Mouse (Mus musculus) CH12.LX (cell line): Measurements from ENCODE around the gene Fam181b.

Source experiments
- CHD2 ChIP-seq: IDR thresholded peaks from 2 replicates; pipeline ENCODE4 v1.6.1; 2011; ENCODE audit warnings: low read length, improper control_type of control experiment
- CTCF ChIP-seq, 2 experiments: IDR thresholded peaks in 1 of 2; conservative IDR thresholded peaks in 1 of 2; 2 replicates each; pipeline ENCODE4 v1.5.1; 2011 to 2012; ENCODE audit warnings: low read depth in 2 of 2, low read length in 2 of 2, improper control_type of control experiment in 1 of 2, inconsistent platforms in 1 of 2, mild to moderate bottlenecking in 1 of 2, moderate library complexity in 1 of 2
- GABPA ChIP-seq: IDR thresholded peaks from 2 replicates; pipeline ENCODE4 v1.6.1; 2012; ENCODE audit warnings: low read depth, low read length, improper control_type of control experiment, inconsistent platforms; ENCODE audit not compliant: insufficient replicate concordance
- HCFC1 ChIP-seq: IDR thresholded peaks from 2 replicates; pipeline ENCODE4 v1.6.1; 2012; ENCODE audit warnings: low read depth, mild to moderate bottlenecking, inconsistent platforms, low read length, improper control_type of control experiment
- IRF4 ChIP-seq: IDR thresholded peaks from 2 replicates; pipeline ENCODE4 v1.6.1; 2014; ENCODE audit warnings: low read depth, mild to moderate bottlenecking, inconsistent platforms, low read length, improper control_type of control experiment
- JUN ChIP-seq: IDR thresholded peaks from 2 replicates; pipeline ENCODE4 v1.6.1; 2011; ENCODE audit warnings: low read depth, mild to moderate bottlenecking, low read length, improper control_type of control experiment, moderate library complexity; ENCODE audit not compliant: insufficient read depth
- JUND ChIP-seq: conservative IDR thresholded peaks from 2 replicates; pipeline ENCODE4 v1.6.1; 2011; ENCODE audit warnings: low read depth, low read length, improper control_type of control experiment
- MAFK ChIP-seq: IDR thresholded peaks from 2 replicates; pipeline ENCODE4 v1.6.1; 2011; ENCODE audit warnings: low read length, improper control_type of control experiment; ENCODE audit not compliant: insufficient replicate concordance
- MYC ChIP-seq: IDR thresholded peaks from 2 replicates; pipeline ENCODE4 v1.6.1; 2011; ENCODE audit warnings: low read depth, mild to moderate bottlenecking, improper control_type of control experiment, low read length
- POLR2A ChIP-seq: IDR thresholded peaks from 2 replicates; pipeline ENCODE4 v1.6.1; 2011; ENCODE audit warnings: low read depth, mild to moderate bottlenecking, improper control_type of control experiment, low read length

DNA sequence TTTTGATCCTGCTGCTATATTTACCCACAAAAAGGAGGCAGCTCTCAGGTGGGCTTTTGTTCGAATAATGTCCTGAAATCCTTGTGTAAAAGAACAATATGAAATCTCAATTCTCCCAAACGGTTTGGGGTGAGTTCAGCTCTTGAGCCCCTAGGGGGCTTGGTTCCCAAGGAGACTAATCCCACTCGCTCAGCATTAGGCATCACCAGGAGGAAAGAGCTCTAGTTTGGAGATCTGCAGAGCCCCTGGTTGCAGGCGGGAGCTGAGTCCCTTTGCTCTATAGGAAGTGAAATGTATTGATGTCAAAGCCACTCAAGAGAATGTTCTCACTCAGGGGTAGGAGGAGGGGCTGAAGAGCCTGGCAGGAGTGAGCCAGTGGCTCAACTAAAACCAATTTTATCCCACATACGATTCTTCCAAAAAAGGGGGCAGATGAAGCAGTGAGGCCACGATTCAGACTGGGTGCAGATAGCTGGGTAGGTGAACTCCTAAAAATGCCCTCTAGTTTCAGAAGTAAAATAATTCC, 3.2 kb upstream of the Fam181b start:
- TF ChIP-seq POLR2A (no peak), MAFK (no peak), JUN (no peak), IRF4 (no peak), CHD2 (no peak), JUND (no peak), MYC (no peak), CTCF (conservative IDR thresholded peaks at IDR 0.05 in 1 of 2, IDR thresholded peaks at IDR 0.05 in 1 of 2; ENCODE audit: low read depth in 2 of 2, low read length in 2 of 2) (no peak), GABPA (no peak), HCFC1 (no peak)
